Mouse (Mus musculus) brain, embryonic 14.5 days (tissue): ENCODE measurements around the gene Paqr8.

Experiments
- CTCF ChIP-seq: fragments of 200-500 bp; IDR thresholded peaks from 2 replicates; pipeline ENCODE4 v1.5.1; 2012; ENCODE audit warnings: inconsistent platforms, mild to moderate bottlenecking, moderate library complexity, borderline replicate concordance; ENCODE audit not compliant: insufficient read depth, insufficient read length; ENCODE audit errors: extremely low read depth
- POLR2A ChIP-seq: fragments of 200-500 bp; IDR thresholded peaks from 2 replicates; pipeline ENCODE4 v1.6.1; 2012; ENCODE audit warnings: mild to moderate bottlenecking, inconsistent platforms, borderline replicate concordance; ENCODE audit not compliant: poor library complexity, insufficient read depth, insufficient read length, severe bottlenecking; ENCODE audit errors: extremely low read depth

DNA sequence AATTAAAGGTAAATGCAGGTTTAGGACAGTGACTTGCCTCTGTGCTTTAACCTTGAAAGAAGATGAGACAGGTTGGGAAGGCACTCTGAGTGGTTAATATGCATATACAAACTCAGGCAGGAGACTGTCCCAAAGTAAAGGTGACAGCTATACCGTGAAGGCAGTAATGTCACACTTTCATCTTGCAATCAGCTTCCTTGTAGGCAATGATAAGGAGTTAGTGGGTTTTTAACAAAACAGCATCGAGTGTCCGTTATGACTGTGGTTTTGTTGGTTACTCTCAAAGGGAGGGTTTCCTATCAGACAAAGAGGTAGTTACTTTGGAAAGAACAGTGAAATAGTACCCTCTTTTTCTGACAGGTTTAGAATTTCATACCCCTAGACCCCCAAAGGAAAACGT, 38.1 kb downstream of the Paqr8 start:
- TF ChIP-seq CTCF: no peak
- no peak for TF ChIP-seq POLR2A
